Mouse (Mus musculus): ENCODE measurements around the gene Vmn1r115. TPM values are rescaled to one million over a fixed set of nuclear protein-coding genes. Genes with fewer than 3 reads are reported as not detected.
"Not testable (repeated sequence)": the region's sequence is repeated elsewhere in the genome, so short reads cannot be mapped to it uniquely, and the experiment has no call there.

The Vmn1r115 gene
- total RNA-seq (2021) = not detected
- long read RNA-seq, experiment 1 = 0 reads
- long read RNA-seq, experiment 2 = 0 reads

DNA sequence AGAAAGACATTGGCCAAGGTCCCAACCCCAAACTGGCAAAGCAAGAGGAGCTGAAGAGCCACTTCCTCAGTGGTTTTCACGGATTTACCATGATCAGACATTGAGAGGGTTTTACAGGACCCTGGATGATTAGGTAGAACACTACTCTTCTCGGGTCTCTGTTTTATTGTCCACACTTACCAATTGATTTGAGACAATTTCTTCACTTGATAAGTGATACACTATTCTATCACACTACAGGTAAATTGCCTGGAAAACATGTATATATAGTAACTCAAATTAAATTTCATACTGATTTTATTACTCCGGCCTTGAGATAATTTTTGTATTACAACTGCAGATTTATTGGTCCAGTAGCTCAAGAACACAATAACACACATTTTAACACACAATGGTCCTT lies at the start of gene Vmn1r115:
TSS of gene Vmn1r115 (minus strand) at position 101 of the 400 bp plus-strand sequence.
- not testable (repeated sequence) for DNase-seq

DNA sequence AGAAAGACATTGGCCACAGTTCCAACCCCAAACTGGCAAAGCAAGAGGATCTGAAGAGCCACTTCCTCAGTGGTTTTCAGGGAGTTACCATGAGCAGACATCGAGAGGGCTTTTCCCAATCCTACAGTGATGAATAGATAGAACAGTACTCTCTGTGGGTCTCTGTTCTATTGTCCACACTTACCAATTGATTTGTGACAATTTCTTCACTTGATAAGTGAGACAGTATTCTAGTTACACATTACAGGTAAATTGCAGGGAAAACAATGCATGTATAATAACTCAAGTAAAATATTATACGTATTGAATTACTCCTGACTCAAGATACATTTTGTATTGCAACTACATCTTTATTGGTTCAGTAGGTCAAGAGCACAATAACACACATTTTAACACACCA lies 39.2 kb upstream of the Vmn1r115 start, which contains the start of gene Vmn1r117:
TSS of gene Vmn1r117 (minus strand) at position 101 of the 400 bp plus-strand sequence.
- DNase-seq = not testable (repeated sequence)

DNA sequence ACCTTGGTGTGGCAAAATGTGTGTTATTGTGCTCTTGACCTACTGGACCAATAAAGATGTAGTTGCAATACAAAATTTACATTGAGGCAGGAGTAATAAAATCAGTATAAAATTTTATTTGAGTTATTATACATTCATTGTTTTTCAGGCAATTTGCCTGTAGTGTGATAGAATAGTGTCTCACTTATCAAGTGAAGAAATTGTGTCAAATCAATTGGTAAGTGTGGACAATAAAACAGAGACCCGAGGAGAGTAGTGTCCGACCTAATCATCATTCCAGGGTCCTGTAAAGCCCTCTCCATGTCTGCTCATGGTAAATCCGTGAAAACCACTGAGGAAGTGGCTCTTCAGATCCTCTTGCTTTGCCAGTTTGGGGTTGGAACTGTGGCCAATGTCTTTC lies 27.2 kb upstream of the Vmn1r115 start, which contains the start of gene Vmn1r116:
TSS of gene Vmn1r116 (plus strand) at position 301 of the 400 bp plus-strand sequence.
- DNase-seq = not testable (repeated sequence)

DNA sequence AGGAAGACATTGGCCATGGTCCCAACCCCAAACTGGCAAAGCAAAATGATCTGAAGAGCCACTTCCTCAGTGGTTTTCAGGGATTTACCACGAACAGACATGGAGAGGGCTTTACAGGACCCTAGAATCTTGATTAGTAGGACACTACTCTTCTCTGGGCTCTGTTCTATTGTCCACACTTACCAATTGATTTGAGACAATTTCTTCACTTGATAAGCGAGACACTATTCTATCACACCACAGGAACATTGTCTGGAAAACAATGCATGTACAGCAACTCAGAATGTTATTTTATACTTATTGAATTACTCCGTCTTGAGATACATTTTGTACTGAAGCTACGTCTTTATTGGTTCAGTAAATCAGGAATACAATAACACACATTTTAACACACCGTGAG lies 32.7 kb downstream of the Vmn1r115 start, which contains the start of gene Vmn1r114:
TSS of gene Vmn1r114 (minus strand) at position 101 of the 400 bp plus-strand sequence.
- DNase-seq = not testable (repeated sequence)

Other genes starting within 250 kb of the Vmn1r115 start
- not detected for gene Gm4513, start 246.0 kb downstream of the Vmn1r115 start, total RNA-seq (2021)
- gene Vmn1r107, start 176.1 kb downstream of the Vmn1r115 start, total RNA-seq (2021) = not detected
- gene Vmn1r111, start 141.8 kb downstream of the Vmn1r115 start, total RNA-seq (2021) = not detected
- gene Gm10668, start 114.4 kb downstream of the Vmn1r115 start, total RNA-seq (2021) = not detected
- not detected for gene Vmn1r112, start 73.8 kb downstream of the Vmn1r115 start, total RNA-seq (2021)
- gene Vmn1r113, start 57.7 kb downstream of the Vmn1r115 start, total RNA-seq (2021) = not detected
- not detected for gene Vmn1r114, start 32.8 kb downstream of the Vmn1r115 start, total RNA-seq (2021)
- not detected for gene Vmn1r116, start 27.3 kb upstream of the Vmn1r115 start, total RNA-seq (2021)
- not detected for gene Vmn1r117, start 39.1 kb upstream of the Vmn1r115 start, total RNA-seq (2021)
- gene Vmn1r118, start 67.4 kb upstream of the Vmn1r115 start, total RNA-seq (2021) = not detected
- not detected for gene Vmn1r119, start 167.5 kb upstream of the Vmn1r115 start, total RNA-seq (2021)
- not detected for gene Vmn1r120, start 208.8 kb upstream of the Vmn1r115 start, total RNA-seq (2021)